Mouse (Mus musculus): Measurements from ENCODE around the gene Erg.

DNA sequence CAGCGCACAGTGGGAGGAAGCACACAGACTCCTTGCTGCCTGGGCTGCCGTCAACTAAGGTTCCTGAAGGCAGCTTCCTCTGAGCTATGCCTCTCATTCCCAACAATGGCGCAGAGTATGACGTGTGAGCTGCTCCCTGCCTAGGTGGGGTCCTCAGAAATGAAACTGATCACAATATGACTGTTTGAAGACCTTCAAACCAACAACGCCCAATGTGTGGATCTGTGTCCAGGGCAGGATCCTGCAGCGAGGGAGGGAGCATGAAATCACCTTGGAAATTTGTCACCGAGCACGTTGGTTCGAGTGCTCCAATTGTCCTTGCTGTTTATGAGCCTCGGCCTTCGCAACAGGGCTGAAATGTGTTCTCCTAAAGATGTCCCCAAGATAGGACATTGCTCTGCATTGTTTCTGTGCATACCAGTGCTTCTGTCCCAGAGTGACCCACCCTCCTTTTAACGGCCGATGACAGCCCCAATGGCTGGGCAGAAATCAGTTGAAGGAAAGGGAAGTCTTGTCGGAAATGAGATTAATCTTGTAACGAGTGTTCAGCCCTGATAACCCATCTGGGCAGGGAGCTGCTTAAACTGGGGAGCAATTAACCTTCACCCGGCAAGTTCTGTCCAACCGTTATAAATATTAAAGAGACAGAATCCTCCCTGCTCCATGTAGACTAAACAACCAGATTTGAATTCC, 147.4 kb downstream of the Erg start:
- TF ChIP-seq CTCF (IDR thresholded peaks at IDR 0.05; ENCODE audit: borderline replicate concordance, insufficient read depth, low read length) (no peak), POLR2A (IDR thresholded peaks at IDR 0.05; ENCODE audit: low read depth, low read length) (no peak)
